Mouse (Mus musculus) thymus, adult 2 months (tissue): ENCODE measurements around the gene Ptdss2.

Source experiments
- CTCF ChIP-seq: fragments of 200-500 bp; IDR thresholded peaks from 2 replicates; pipeline ENCODE4 v1.5.1; 2012; ENCODE audit warnings: mild to moderate bottlenecking, control low read depth, low read length, moderate library complexity, borderline replicate concordance; ENCODE audit not compliant: control insufficient read depth, poor library complexity, insufficient read depth; ENCODE audit errors: extremely low read depth
- POLR2A ChIP-seq: fragments of 200-500 bp; IDR thresholded peaks from 2 replicates; pipeline ENCODE4 v1.6.1; 2012; ENCODE audit warnings: mild to moderate bottlenecking, low read length, control low read depth, moderate library complexity; ENCODE audit not compliant: control insufficient read depth, poor library complexity, insufficient read depth; ENCODE audit errors: extremely low read depth

DNA sequence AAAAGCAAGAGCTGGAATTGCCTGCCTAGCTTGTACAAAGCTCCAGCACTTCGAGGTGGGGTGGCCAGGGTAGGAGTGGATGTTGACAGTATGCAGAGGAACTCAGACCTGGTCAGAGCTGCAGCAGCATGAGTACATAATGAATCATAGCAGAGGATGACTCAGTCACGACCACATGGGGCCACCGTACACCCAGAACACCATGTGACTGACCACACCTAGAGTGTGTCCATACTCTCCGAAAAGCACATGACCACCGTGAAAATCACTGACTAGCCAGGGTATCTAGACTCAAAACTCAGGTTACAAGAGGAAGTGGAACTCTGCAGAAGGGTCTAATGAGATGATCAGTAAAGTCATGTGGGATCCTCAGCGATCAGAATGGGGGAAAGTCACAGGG is 42.7 kb downstream of the Ptdss2 start:
- no peak for TF ChIP-seq CTCF
- no peak for TF ChIP-seq POLR2A
